Mouse (Mus musculus): ENCODE measurements around the gene Wdr44. TPM values are rescaled to one million over a fixed set of nuclear protein-coding genes. Genes with fewer than 3 reads are reported as not detected.
"Not testable (repeated sequence)": the region's sequence is repeated elsewhere in the genome, so short reads cannot be mapped to it uniquely, and the experiment has no call there.

The Wdr44 gene
- total RNA-seq, 2 experiments from 2014 or later: 10.5 to 10.8 TPM

GRCm38 (mm10) chrX:23822885-23823284, 130.0 kb downstream of the Wdr44 start:
- intact Hi-C loops (cut with DNase I; ENCODE audit: low total_unique reads); DNase-seq: not testable (repeated sequence)

- DNase-seq: peak; percentile 5
- intact Hi-C loops (cut with DNase I; ENCODE audit: low total_unique reads): no loop called here
Observed at GRCm38 (mm10) chrX:23823398-23824023, 130.7 kb downstream of the Wdr44 start.

DNA sequence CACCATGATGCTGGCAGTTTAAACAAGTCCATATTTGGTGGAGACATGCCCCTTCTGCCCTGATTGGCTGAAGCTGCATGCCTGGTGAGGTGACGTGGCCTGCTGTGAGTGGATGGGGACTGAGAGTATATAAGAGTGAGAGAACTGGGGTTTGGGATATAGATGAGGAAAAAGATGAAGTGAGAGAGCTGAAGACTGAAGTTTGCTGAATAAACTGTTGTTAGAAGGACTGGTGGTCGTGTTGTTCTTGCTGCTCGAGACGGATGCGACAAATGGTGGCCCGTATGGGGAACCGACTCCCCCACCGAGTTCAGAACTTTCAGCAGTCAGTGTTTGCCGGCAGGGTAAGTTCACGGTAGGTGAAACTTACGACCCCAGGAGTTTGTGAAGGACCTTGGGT, 140.9 kb downstream of the Wdr44 start:
- intact Hi-C loops (cut with DNase I; ENCODE audit: low total_unique reads); DNase-seq: not testable (repeated sequence)

DNA sequence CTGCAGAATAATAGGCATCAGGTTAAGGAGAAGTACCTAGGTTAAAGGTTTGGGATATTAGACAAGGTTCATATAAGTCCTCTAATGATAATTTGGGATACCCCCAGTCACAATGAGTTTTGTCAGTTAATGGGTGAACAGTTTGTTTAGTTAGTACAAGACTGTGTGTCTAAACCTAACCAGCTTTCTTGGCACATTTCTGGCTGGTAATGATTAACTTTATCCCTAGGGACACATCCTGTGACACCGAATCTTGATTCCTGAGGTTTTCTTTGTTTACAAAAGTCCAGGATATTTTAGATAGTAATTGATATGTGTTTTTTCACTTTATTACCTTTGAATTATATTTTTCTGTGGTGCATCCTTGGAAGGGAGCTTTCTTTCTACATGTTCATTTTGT, 148.1 kb downstream of the Wdr44 start:
- DNase-seq: no peak
- intact Hi-C loops (cut with DNase I; ENCODE audit: low total_unique reads): no loop called here

Other genes starting within 250 kb of the Wdr44 start
- gene Gm4907, start 189.5 kb downstream of the Wdr44 start, total RNA-seq (2021): not detected